Mouse (Mus musculus): Measurements from ENCODE around the gene Myrip. TPM values are rescaled to one million over a fixed set of nuclear protein-coding genes. Genes with fewer than 3 reads are reported as not detected.
"Not testable (repeated sequence)": the region's sequence is repeated elsewhere in the genome, so short reads cannot be mapped to it uniquely, and the experiment has no call there.

Myrip gene
- polyA plus RNA-seq, 1 experiment from 2014 or later: 0.74 TPM

DNA sequence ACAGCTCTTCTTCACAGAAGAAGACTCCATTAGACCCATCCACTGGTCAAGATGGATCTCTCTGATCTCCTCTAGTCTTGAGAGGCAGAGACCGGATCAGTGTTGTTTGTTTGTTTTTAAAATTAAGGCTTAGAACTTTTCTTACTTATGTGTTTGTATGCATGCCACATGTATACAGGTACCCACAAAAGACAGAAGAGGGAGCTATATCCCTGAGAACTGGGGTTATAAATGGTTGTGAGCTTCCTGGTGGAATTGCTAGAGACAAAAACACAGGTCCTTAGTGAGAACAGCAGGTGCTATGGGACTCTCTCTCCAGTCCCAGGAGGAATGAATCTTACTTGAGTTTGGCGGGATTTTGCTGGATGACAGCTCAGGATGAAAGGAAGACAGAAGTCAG is 1.9 kb upstream of the Myrip start:
- Histone ChIP-seq H3K4me1 (peaks cover 14% of the 10 kb centered on the region), H3K27me3 (replicated peaks) (peaks cover 22% of the 10 kb centered on the region), H3K4me2 (no peak overlapping the region), H3K36me3 (no peaks in the 10 kb centered on the region), H3K9me3 (no peaks in the 10 kb centered on the region), H3K9ac (no peak overlapping the region), H3K4me3 (replicated peaks) (no peak overlapping the region), H3K27ac (no peak overlapping the region)
- WGBS: 63% methylated on average over 2 of the region's 2 CpGs
- ATAC-seq (ENCODE audit: insufficient read depth, low FRiP score, low read depth): no peak

DNA sequence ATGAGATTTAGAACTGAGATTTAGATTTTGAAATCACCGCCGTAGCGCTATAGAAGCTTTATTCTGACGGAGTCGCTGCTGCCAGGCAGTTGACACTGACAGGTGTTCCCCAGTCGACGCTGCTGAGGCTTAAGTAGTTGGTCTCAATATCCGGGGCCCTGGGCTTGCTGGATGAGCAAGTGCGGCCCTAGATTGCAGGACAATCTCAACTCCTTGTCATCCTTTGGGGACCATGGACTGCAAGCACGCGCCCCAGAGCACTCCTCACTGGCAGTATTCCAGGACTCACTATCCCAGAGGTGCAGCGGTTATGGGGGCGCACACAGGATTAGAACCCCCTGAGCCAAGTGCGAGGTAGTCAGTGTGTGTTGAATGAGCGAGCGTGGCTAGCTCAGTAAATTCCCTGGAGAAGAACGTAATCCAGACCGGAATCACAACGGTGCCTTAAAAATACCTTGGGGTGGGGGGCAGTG is 1.7 kb downstream of the Myrip start:
- ATAC-seq (ENCODE audit: insufficient read depth, low FRiP score, low read depth): no peak
- 14% methylated on average over 19 of the region's 19 CpGs for WGBS
- no peaks in the 10 kb centered on the region for H3K9me3 ChIP-seq
- peaks cover 43% of the 10 kb centered on the region for H3K27me3 ChIP-seq (replicated peaks)
- H3K27ac ChIP-seq: no peak overlapping the region
- no peak overlapping the region for H3K9ac ChIP-seq
- no peaks in the 10 kb centered on the region for H3K36me3 ChIP-seq
- H3K4me2 ChIP-seq: peak overlapping the region; percentile 98
- H3K4me1 ChIP-seq: peaks cover 15% of the 10 kb centered on the region
- peak overlapping the region; percentile 52 for H3K4me3 ChIP-seq (replicated peaks)

DNA sequence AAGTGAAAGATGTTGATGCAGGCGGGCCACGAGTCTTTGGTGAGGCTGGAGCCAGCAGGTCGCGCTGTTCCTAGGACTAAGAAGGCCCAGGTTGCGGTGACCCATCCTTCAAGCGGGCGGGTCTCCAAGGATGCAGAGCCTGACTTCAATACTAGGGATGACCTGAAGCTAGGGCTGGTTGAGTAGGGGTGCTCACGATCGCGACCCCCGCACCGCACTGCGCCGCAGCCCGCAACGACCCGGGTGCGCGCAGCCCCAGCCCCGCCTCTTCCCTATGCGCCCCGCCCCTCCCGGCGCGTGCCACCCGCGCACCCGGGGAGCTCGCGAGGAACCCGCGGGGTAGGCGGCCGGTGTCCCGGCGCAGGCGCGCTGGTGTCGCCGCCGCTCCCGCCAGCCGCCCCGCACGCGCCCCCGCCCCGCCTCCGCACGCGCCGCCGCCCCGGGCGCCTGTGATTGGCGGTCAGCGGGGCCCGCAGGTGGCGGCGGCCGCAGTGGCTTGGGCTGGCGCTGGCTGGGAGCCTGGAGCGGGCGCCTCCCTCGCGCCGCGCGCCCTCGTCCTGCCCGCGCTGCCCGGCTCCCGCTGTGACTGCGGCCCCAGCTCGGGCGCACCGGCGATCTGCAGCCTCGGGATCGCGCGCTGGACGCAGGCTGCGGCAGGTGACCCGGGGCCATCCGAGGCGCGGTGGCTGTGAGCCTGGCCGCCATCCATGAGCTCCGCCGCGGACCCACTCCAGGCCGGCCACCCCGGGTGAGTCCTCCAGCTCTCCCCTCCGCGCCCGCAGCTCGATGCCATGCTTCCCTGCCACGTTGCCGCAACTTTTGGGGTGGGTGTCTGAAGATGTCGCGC is 2.4 kb downstream of the Myrip start:
- no peak overlapping the region for H3K27ac ChIP-seq
- H3K4me3 ChIP-seq (replicated peaks): peak overlapping the region; percentile 52
- no peaks in the 10 kb centered on the region for H3K9me3 ChIP-seq
- H3K27me3 ChIP-seq (replicated peaks): peaks cover 43% of the 10 kb centered on the region
- WGBS: 1% methylated on average over 68 of the region's 103 CpGs
- H3K4me1 ChIP-seq: peaks cover 15% of the 10 kb centered on the region
- no peaks in the 10 kb centered on the region for H3K36me3 ChIP-seq
- peak overlapping the region; percentile 98 for H3K4me2 ChIP-seq
- H3K9ac ChIP-seq: no peak overlapping the region
- peak; percentile 77; the same call in 1 of the 2 replicates for ATAC-seq (ENCODE audit: insufficient read depth, low FRiP score, low read depth)

DNA sequence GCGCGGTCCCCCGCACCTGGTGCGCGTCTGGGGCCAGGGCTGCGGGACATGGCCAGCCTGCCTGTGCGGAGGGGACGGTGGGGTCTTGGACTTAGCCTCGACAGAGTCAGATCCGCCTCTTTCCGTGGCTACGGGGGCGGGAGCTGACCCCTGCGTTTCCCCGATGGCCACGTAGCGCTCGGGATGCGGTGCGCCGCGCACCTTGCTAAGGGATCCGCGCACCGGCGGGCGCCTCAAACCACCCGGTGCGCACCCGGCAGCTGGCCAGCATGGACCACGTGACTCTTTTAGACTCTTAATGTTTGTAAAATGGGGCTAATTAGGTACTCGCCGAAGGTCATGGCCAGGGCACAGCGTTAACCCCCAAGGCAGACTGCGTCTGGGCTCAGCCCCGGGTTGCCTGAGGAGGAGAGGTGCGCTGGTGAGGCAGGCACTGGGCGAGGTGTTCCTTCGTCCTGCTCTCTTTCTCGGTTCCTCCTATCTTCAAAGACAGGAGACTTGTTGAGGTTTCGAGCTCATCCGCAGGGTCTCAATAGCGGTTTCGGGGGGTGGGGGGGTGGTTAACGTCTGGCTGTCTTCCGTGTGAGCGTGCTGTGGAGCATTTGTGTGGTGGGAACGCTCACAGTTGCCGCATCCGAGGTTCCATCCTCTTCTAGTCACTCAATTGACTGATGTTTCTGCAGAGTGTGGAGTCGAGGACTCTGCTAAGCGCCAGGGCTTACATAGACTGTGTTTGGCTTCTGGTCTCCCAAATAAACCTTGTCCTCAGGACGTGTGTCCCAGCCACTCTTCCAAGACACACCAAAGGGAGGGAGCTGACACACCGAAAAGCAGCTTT is 3.2 kb downstream of the Myrip start:
- no peaks in the 10 kb centered on the region for H3K36me3 ChIP-seq
- no peaks in the 10 kb centered on the region for H3K9me3 ChIP-seq
- H3K27me3 ChIP-seq (replicated peaks): peaks cover 43% of the 10 kb centered on the region
- no peak overlapping the region for H3K27ac ChIP-seq
- H3K4me2 ChIP-seq: peak overlapping the region; percentile 98
- 3% methylated on average over 54 of the region's 54 CpGs for WGBS
- no peak for ATAC-seq (ENCODE audit: insufficient read depth, low FRiP score, low read depth)
- H3K4me3 ChIP-seq (replicated peaks): peak overlapping the region; percentile 52
- no peak overlapping the region for H3K9ac ChIP-seq
- peaks cover 15% of the 10 kb centered on the region for H3K4me1 ChIP-seq

DNA sequence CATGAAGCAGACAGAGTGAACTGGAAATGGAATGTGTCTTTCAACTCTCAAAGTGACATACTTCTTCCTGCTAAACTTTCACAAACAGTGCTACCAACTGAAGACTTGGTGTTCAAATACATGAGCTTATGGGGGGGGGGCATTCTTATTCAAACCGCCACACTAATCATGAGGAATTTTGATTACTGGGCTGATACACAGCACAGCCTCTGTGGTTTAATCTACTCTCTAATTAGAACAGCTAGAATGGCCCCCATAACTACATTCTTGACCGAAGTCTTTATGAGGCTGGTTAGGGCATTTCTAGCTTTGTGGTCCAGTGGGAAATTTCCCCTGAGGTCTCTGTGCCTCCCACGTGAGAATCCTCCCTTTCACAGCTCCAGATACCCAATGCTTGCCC is 13.9 kb downstream of the Myrip start:
- Histone ChIP-seq H3K36me3 (no peaks in the 10 kb centered on the region), H3K4me3 (replicated peaks) (no peak overlapping the region), H3K27me3 (replicated peaks) (no peaks in the 10 kb centered on the region), H3K4me2 (no peak overlapping the region), H3K4me1 (no peaks in the 10 kb centered on the region), H3K9me3 (no peaks in the 10 kb centered on the region), H3K9ac (no peak overlapping the region), H3K27ac (no peak overlapping the region)
- 75% methylated on average over 3 of the region's 3 CpGs for WGBS
- no peak for ATAC-seq (ENCODE audit: insufficient read depth, low FRiP score, low read depth)

DNA sequence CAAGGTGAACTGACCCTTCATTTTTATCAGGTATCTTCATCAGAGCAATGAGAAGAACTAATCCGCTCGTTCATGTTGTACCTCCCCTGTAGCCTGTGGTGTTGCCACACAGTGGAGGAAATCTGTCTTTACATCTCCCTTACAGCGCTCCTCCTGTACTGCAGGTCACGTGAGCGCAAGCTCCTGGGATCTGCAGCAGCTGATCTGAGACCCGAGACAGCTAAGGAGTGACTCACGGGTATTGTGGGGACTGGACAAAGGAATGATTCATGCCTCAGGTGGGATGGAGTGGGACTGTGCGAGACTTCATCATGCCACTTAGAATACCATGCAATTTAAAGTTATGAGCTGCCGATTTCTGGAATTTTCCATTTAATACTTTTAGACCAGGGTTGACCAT is 17.8 kb downstream of the Myrip start:
- no peak overlapping the region for H3K9ac ChIP-seq
- WGBS: 73% methylated on average over 9 of the region's 9 CpGs
- no peak overlapping the region for H3K27ac ChIP-seq

DNA sequence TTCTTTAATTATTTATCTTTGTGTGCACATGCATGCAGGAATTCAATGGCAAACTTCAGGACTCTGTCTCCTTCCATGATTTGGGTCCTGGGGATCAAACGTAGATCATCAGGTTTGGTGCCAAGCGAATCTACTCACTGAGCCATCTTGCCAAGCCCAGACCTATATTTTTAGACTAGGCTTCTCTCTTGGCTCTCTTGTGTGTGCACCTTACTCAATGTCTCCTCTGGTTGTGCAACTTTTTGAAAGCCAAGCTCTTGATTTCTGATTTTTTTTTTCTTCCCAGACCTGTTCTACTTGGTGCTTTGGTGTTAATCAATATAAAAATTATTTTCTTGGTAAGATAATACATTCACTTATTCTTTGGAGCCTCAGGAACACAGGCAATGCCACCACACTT is 19.3 kb downstream of the Myrip start:
- Histone ChIP-seq H3K9ac (no peak overlapping the region), H3K4me3 (replicated peaks) (no peak overlapping the region), H3K36me3 (no peaks in the 10 kb centered on the region), H3K27ac (no peak overlapping the region), H3K9me3 (no peaks in the 10 kb centered on the region), H3K4me1 (no peaks in the 10 kb centered on the region), H3K4me2 (no peak overlapping the region), H3K27me3 (replicated peaks) (no peaks in the 10 kb centered on the region)
- ATAC-seq (ENCODE audit: insufficient read depth, low FRiP score, low read depth): no peak
- 85% methylated on average over 2 of the region's 2 CpGs for WGBS

More for the DNA sequence above, 17.8 kb downstream of the Myrip start:
- Histone ChIP-seq H3K9me3 (no peaks in the 10 kb centered on the region), H3K4me1 (no peaks in the 10 kb centered on the region), H3K36me3 (no peaks in the 10 kb centered on the region), H3K4me2 (no peak overlapping the region), H3K4me3 (replicated peaks) (no peak overlapping the region), H3K27me3 (replicated peaks) (no peaks in the 10 kb centered on the region)
- no peak for ATAC-seq (ENCODE audit: insufficient read depth, low FRiP score, low read depth)

DNA sequence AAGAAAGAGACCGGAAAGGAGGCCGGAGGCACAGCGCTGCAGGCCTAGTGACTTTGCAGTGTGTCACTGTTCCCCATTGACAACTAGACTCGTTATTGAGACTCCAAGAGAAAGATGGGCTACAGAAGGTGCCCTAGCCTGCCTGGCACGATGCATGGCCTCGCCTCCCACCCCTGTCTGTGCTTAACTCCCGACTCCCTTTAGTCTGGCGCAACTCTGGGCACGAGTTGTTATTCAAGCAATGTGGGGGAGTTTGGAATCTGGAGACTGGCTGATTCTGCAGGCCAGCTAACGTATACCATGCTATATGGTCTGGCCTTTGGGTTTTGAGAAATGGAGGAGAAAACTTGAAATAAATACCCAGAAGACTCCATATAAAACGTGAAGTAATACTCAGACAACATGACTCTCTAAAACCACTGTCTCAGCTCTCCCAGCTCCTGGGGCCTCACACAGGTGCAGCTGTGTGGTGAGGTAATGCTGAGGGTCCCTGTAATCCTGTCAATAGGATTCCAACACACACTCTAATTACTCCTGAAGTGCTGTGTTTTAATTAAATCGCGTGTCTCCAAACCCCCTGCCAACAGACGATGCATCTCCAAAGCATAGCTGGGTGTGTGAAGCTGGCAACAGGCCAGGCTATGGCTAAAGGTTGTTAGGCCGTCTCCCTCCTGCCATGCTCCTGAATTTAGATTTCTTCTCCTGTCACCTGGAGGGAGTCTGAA is 21.6 kb downstream of the Myrip start:
- H3K9ac ChIP-seq: no peak overlapping the region
- no peaks in the 10 kb centered on the region for H3K4me1 ChIP-seq
- no peak overlapping the region for H3K27ac ChIP-seq
- H3K27me3 ChIP-seq (replicated peaks): no peaks in the 10 kb centered on the region
- H3K4me3 ChIP-seq (replicated peaks): no peak overlapping the region
- H3K36me3 ChIP-seq: no peaks in the 10 kb centered on the region
- H3K4me2 ChIP-seq: no peak overlapping the region
- 76% methylated on average over 15 of the region's 15 CpGs for WGBS
- H3K9me3 ChIP-seq: no peaks in the 10 kb centered on the region
- no peak for ATAC-seq (ENCODE audit: insufficient read depth, low FRiP score, low read depth)

DNA sequence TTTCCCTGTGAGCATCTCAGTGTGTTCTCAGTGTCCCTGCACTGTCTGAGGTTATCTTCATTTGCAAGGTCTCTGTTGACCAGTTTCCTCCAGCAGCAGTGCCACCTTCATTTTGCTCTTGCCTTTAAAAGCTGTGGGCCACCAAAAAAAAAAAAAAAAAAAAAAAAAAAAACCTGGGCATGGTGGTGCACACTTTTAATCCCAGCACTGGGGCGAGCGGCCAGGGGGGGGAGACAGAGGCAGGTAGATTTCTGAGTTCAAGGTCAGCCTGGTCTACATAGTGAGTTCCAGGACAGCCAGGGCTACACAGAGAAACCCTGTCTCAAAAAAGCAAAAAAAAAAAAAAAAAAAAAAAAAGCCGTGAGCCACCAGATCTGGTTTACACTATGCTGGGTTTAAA is 29.7 kb downstream of the Myrip start:
- not testable (repeated sequence) for H3K27me3 ChIP-seq (replicated peaks); H3K9me3 ChIP-seq; H3K4me3 ChIP-seq (replicated peaks); H3K4me2 ChIP-seq; H3K36me3 ChIP-seq; H3K4me1 ChIP-seq; ATAC-seq (ENCODE audit: insufficient read depth, low FRiP score, low read depth); H3K27ac ChIP-seq; H3K9ac ChIP-seq
- 89% methylated on average over 3 of the region's 3 CpGs for WGBS

DNA sequence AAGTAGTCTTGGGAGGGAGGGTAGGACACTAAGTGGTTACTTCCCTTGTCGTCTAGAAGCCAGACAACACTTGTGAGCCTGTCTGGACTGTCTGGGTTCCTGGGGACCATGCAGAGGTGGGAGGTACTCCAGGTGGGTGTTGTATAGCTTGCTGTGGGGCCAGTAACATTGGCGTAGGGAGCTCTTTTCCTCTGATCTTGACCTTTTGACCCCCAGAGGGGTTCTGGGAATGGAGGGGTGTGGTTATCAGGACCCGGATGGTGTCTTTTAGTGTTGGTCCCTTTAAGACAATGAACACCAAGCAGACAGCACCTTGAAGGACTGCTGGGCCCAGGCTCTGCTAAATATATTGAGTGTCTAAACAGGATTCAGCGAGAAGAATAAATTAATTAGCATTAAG is 36.9 kb downstream of the Myrip start:
- no peak for ATAC-seq (ENCODE audit: insufficient read depth, low FRiP score, low read depth)
- H3K4me3 ChIP-seq (replicated peaks): no peak overlapping the region
- H3K27ac ChIP-seq: no peak overlapping the region
- no peaks in the 10 kb centered on the region for H3K36me3 ChIP-seq
- no peaks in the 10 kb centered on the region for H3K4me1 ChIP-seq
- no peaks in the 10 kb centered on the region for H3K9me3 ChIP-seq
- WGBS: 43% methylated on average over 4 of the region's 4 CpGs
- H3K4me2 ChIP-seq: no peak overlapping the region
- H3K27me3 ChIP-seq (replicated peaks): no peaks in the 10 kb centered on the region
- no peak overlapping the region for H3K9ac ChIP-seq

DNA sequence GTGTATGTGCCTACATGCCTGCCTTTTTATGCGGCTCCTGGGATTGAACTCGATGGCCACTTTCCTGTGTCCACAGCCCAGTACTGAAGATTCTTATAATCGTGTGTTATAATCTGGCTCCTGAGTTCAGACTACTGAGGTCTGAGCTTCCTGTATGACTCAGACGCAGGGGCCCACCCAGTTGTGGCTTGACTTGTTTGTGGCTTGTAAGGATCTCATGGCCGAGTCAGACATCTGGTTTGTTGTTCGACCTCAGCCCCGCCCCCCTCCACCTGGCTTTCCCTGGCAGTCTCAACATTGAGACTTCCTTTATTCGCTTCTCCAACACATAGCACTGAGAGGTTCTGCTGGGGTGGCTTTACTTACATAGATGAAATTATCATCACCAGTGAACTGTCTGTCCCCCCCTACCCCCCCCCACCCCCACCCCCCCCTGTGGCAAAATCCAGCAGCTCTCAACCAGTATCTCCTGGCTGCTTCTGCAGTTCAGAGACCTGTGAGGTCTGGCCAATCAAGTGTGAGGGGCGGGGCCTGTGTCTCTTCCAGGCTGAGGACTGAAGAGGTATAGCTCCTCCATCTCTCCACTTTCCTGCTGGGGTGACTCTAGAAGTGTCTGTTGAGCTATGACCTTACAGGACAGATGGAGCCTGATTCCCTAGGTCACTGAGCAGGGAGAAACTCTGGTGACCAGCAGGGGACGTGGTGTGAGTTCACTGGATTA is 38.8 kb downstream of the Myrip start:
- H3K27ac ChIP-seq: no peak overlapping the region
- H3K36me3 ChIP-seq: no peaks in the 10 kb centered on the region
- no peaks in the 10 kb centered on the region for H3K27me3 ChIP-seq (replicated peaks)
- no peak overlapping the region for H3K4me2 ChIP-seq
- 0 out of 2 replicates have a peak, but pooled peaks cover 3% of the 10 kb centered on the region for H3K4me1 ChIP-seq
- H3K4me3 ChIP-seq (replicated peaks): no peak overlapping the region
- H3K9ac ChIP-seq: no peak overlapping the region
- no peaks in the 10 kb centered on the region for H3K9me3 ChIP-seq
- 58% methylated on average over 10 of the region's 10 CpGs for WGBS
- peak; percentile 11; the same call in 1 of the 2 replicates for ATAC-seq (ENCODE audit: insufficient read depth, low FRiP score, low read depth)

Measured in stomach, embryonic 15.5 days (tissue).